Mouse (Mus musculus) heart, embryonic 11.5 days (tissue): ENCODE results near the gene Tmem203. TPM values are rescaled to one million over a fixed set of nuclear protein-coding genes. Genes with fewer than 3 reads are reported as not detected.

Experiments
- ATAC-seq: fragments of 200-750 bp; cut with Nextera tagmentation; replicated peaks from 2 replicates; pipeline ENCODE4 v1.8.0; 2017; ENCODE audit warnings: moderate library complexity; ENCODE audit not compliant: insufficient number of reproducible peaks, low FRiP score, low TSS enrichment
- H3K27ac ChIP-seq: fragments of 300-500 bp; sonication (generic); 2 replicates; pipeline ENCODE4 v1.5.1; 2014; ENCODE audit warnings: mild to moderate bottlenecking, low read depth, low read length
- H3K27me3 ChIP-seq: fragments of 300-500 bp; sonication (generic); 2 replicates; pipeline ENCODE4 v1.6.1; 2014; ENCODE audit warnings: mild to moderate bottlenecking, low read length, mixed read lengths; ENCODE audit not compliant: control insufficient read depth, insufficient read depth
- H3K36me3 ChIP-seq: fragments of 300-500 bp; sonication (generic); 2 replicates; pipeline ENCODE4 v1.6.1; 2014; ENCODE audit warnings: mild to moderate bottlenecking, low read length, moderate library complexity, mixed read lengths; ENCODE audit not compliant: control insufficient read depth, insufficient read depth
- H3K4me1 ChIP-seq: fragments of 300-500 bp; sonication (generic); 2 replicates; pipeline ENCODE4 v1.6.1; 2014; ENCODE audit warnings: low read length; ENCODE audit not compliant: control insufficient read depth, insufficient read depth
- H3K4me2 ChIP-seq: fragments of 300-500 bp; sonication (generic); 2 replicates; pipeline ENCODE4 v1.6.1; 2014; ENCODE audit warnings: mild to moderate bottlenecking, moderate library complexity
- H3K4me3 ChIP-seq: fragments of 300-500 bp; sonication (generic); 2 replicates; pipeline ENCODE4 v1.5.1; 2014; ENCODE audit warnings: low read depth, low read length
- H3K9ac ChIP-seq: fragments of 300-500 bp; sonication (generic); 2 replicates; pipeline ENCODE4 v1.6.1; 2014; ENCODE audit warnings: mild to moderate bottlenecking, low read depth, low read length, moderate library complexity
- H3K9me3 ChIP-seq: fragments of 300-500 bp; sonication (generic); replicated peaks from 2 replicates; pipeline ENCODE4 v1.6.1; 2016; ENCODE audit warnings: low read length; ENCODE audit not compliant: control insufficient read depth
- WGBS: fragments of 180-500 bp; shearing (Covaris S2); extraction: QIAGEN DNeasy Blood & Tissue Kit; methylation state at CpG from one replicate; pipeline ENCODE4 v1.1.7; 2014; ENCODE audit not compliant: insufficient replicate concordance; 5-methylcytosine and 5-hydroxymethylcytosine counted together
- polyA plus RNA-seq: library from polyadenylated mRNA; unstranded; fragments of >200 nt; fragmentation: Nextera tagmentation; extraction: Ambion mirVana; gene quantifications from 2 replicates; pipeline ENCODE4 v1.2.1, GENCODE M21; 2014

The Tmem203 gene
- polyA plus RNA-seq, 1 experiment from 2014 or later = 16.0 TPM

DNA sequence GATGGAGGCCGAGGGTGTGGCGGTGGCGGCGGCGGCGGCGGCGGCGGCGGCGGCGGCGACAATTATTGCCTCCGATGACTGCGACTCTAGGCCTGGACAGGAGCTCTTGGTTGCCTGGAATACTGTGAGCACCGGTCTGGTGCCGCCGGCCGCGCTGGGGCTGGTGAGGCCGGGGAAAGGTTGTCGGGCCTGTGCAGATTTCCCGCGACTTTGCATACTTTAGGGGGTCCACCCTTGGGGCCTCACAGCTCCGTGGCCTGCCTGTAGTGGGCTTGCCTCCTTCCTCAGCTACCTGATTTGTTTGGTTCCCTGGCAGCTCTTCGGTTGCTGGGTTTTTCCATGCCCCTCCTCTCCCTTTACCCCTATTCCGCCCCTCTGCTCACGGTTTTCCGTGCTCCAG, 17.3 kb downstream of the Tmem203 start:
- no peaks in the 10 kb centered on the region for H3K9me3 ChIP-seq
- peaks cover 16% of the 10 kb centered on the region for H3K4me1 ChIP-seq
- peak; percentile 21; the same call in 1 of the 2 replicates for ATAC-seq
- no peak overlapping the region for H3K27ac ChIP-seq
- no peaks in the 10 kb centered on the region for H3K27me3 ChIP-seq
- WGBS = 1% methylated on average over 29 of the region's 29 CpGs
- peak overlapping the region; percentile 82 for H3K4me3 ChIP-seq
- H3K4me2 ChIP-seq = peak overlapping the region; percentile 93
- peaks cover 27% of the 10 kb centered on the region for H3K36me3 ChIP-seq
- peak overlapping the region; percentile 94 for H3K9ac ChIP-seq

DNA sequence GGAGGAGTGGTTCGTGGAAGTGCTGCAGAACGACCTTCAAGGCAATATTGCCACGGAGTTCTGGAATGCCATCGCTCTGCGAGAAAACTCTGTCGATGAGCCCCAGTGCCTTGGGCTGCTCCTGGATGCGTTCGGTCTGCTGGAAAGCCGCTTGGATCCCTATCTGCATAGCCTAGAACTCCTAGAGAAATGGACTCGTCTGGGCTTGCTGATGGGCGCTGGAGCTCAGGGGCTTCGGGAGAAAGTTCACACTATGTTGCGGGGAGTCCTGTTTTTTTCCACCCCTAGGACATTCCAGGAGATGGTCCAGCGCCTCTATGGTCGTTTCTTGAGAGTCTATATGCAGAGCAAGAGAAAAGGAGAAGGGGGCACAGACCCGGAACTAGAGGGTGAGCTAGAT, 17.8 kb downstream of the Tmem203 start:
- Histone ChIP-seq H3K27me3 (no peaks in the 10 kb centered on the region), H3K27ac (no peak overlapping the region), H3K9ac (peak overlapping the region; percentile 94), H3K9me3 (no peaks in the 10 kb centered on the region), H3K4me3 (peak overlapping the region; percentile 82), H3K36me3 (peaks cover 30% of the 10 kb centered on the region), H3K4me2 (peak overlapping the region; percentile 93), H3K4me1 (peaks cover 16% of the 10 kb centered on the region)
- ATAC-seq = no peak
- WGBS = 27% methylated on average over 16 of the region's 16 CpGs

DNA sequence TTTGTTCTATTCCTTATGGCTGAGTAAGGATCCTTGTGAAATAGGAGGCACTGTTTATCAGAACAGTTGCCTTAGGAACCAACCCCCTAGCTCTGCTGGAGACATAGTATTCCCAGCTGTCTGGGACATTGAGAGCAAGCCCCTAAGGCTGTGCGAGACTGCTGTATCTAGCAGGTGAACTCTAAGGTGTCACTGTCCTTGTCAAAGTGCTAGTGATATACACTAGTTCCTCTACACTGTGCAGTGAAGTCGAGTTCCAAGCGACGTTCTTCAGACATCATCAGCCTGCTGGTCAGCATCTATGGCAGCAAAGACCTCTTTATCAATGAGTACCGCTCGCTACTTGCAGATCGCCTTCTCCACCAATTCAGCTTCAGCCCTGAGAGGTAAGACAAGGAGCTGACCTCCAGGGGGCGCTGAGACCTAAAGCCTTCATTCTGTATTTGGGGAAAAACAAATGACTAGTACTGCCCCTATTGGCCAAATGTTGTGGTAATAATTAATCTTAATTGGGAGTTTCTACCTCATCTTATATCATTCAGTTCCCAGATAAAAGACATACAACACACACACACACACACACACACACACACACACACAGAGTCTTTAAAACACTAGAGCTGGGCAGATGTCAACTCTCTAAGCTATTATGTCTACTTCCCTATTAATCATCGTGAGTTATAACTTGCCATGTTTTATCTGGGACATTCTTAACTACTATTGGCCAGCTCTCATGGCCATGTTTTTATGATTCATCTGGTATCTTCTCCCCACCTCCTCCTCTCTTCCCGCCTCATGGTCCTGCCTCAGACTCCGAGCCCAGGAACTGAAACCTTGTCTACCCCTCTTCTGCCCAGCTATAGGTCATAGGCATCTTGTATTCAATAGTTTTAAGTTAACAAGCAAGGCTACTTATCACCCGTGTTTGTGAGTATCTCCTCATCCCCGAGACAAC, 24.0 kb downstream of the Tmem203 start:
- Histone ChIP-seq H3K4me2 (no peak overlapping the region), H3K36me3 (peaks cover 45% of the 10 kb centered on the region), H3K9me3 (no peaks in the 10 kb centered on the region), H3K27me3 (no peaks in the 10 kb centered on the region), H3K9ac (no peak overlapping the region), H3K27ac (no peak overlapping the region), H3K4me1 (no peaks in the 10 kb centered on the region), H3K4me3 (no peak overlapping the region)
- 60% methylated on average over 13 of the region's 13 CpGs for WGBS
- ATAC-seq = no peak

DNA sequence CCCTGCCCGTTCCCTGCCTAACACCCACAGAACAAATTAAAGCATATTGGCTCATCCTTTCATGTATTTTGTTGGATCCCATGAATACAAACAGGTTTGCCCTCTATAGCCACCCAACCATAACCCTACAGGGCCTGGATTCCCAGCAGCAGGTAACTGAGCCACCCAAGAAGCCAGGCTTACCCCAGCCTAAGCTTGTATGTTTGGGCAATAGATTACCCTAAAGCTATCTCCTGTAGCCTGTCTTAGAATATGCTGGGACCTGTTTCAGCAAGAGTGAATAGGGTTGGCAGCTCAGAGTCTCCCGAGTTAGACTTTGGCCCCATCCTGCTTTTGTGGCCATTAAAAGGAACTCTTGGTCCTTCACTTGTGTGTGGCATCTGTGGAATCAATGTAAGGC, 30.3 kb downstream of the Tmem203 start:
- no peak overlapping the region for H3K9ac ChIP-seq
- H3K27me3 ChIP-seq = peaks cover 29% of the 10 kb centered on the region
- no peak for ATAC-seq
- no peak overlapping the region for H3K4me2 ChIP-seq
- H3K4me3 ChIP-seq = no peak overlapping the region
- no peak overlapping the region for H3K27ac ChIP-seq
- WGBS = 89% methylated on average over 2 of the region's 2 CpGs
- H3K9me3 ChIP-seq = no peaks in the 10 kb centered on the region
- H3K4me1 ChIP-seq = peaks cover 6% of the 10 kb centered on the region; the same call in 1 of the 2 replicates
- peaks cover 19% of the 10 kb centered on the region for H3K36me3 ChIP-seq

DNA sequence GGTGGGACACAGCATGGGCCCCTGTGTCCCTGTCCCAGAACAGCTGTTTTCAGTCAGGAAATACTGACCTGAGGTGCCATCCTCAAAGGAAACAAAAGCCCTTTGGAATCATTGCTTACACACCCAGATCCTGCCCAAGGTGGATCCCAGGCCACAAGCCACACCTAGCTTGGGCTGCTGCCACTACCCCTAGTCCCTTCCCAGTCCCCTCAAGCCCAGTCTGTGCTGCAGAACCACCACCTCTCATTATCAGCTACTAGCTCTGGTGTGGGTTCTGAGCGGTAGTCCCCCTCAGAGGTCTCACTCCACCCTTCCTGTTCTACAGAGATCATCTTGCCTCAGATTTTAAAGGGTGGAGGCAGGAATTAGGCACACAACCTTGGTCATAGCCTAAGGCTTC, 31.1 kb downstream of the Tmem203 start:
- Histone ChIP-seq H3K4me2 (no peak overlapping the region), H3K27me3 (peaks cover 37% of the 10 kb centered on the region), H3K9ac (no peak overlapping the region), H3K9me3 (no peaks in the 10 kb centered on the region), H3K4me1 (peaks cover 6% of the 10 kb centered on the region; the same call in 1 of the 2 replicates), H3K36me3 (peaks cover 15% of the 10 kb centered on the region; the same call in 1 of the 2 replicates), H3K4me3 (no peak overlapping the region), H3K27ac (no peak overlapping the region)
- no peak for ATAC-seq
- 69% methylated on average over 1 of the region's 1 CpGs for WGBS

DNA sequence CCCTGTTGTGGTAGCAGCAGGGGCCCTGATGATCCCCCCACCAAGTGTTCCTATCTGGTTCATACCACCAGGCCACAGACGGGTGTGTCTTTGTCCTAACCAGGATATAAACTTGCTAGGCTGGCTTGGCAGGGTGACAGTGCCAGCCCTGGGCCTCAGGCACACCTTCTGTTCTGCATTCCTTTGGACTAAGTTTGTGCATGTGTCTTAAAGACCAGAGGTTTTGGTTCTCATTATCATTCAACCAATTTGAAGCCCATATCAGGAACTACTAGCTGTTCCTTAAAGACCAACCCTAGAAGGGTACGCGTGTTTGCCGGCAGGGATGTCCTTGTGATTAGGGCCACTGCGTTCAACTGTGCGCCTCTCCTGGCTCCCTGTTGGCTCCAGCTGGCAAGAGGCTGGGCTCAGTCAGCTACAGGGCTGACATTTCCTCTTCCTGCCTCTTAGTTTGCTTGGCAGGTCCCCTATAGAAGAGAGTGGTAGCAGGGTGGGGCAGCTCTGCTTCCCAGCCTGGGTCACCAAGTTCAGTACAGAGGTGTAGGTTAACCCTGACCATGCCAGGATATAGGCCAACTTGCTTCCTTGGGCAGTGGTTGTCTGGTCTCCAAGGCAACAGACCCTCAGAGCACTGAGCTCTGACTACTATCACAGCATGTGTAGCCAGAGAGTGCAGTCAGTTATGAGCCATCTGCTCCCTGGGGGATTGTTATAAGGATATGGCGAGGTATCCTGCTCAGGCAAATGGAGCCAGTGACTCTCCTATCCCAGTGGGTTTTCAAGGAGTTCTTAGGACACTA, 31.8 kb downstream of the Tmem203 start:
- H3K9me3 ChIP-seq = no peaks in the 10 kb centered on the region
- no peak overlapping the region for H3K4me2 ChIP-seq
- no peak overlapping the region for H3K4me3 ChIP-seq
- no peak overlapping the region for H3K9ac ChIP-seq
- no peak overlapping the region for H3K27ac ChIP-seq
- peaks cover 44% of the 10 kb centered on the region for H3K27me3 ChIP-seq
- peaks cover 11% of the 10 kb centered on the region; the same call in 1 of the 2 replicates for H3K4me1 ChIP-seq
- no peak for ATAC-seq
- WGBS = 44% methylated on average over 7 of the region's 7 CpGs
- peaks cover 11% of the 10 kb centered on the region; the same call in 1 of the 2 replicates for H3K36me3 ChIP-seq

DNA sequence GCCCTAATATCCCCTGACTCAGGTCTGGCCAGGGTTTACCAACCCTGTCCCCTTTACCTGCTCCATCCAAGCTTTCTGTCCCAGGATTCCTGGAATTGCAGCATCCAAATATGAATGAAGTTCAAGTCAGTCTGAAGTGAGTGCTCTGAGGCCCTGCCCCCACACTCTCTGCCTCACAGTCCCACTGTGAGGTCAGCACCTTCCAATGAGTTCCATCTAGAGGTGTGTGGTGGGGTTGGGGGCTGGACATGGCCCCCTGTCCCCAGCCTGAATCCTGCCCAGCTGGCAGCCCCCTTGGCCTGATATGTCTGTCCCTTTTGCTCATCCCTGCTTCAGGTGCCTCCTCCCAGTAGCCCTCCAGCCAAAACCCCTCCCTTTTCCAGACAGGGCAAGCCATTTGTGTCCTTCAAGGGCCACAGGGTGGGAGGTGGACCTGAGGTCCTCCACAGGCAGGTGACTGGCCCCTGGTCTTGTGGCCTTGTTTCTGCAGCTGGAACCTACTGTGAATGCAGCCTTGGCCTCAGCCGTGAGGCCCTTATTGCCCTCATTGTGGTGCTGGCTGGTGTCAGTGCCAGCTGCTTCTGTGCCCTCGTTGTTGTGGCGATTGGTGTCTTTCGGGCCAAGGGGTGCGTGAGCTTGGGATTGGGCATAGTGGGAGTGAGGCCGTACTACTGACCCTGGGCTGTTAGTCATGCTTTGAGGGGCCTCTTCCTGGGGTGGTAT, 32.8 kb downstream of the Tmem203 start, which contains the start of gene Tmem210:
Tmem210 (plus strand) TSS at position 219 of the 723 bp plus-strand sequence.
- H3K4me3 ChIP-seq = no peak within 1 kb of the TSS
- H3K4me2 ChIP-seq = no peak within 1 kb of the TSS
- H3K9ac ChIP-seq = no peak within 1 kb of the TSS
- 76% methylated on average over 6 of the region's 6 CpGs for WGBS
- H3K27ac ChIP-seq = no peak within 1 kb of the TSS
- peaks cover 10% of the 10 kb centered on the region; the same call in 1 of the 2 replicates for H3K36me3 ChIP-seq
- no peak for ATAC-seq
- peaks cover 16% of the 10 kb centered on the region; the same call in 1 of the 2 replicates for H3K4me1 ChIP-seq
- H3K27me3 ChIP-seq = peaks cover 54% of the 10 kb centered on the region
- H3K9me3 ChIP-seq = no peaks in the 10 kb centered on the region
